Mouse (Mus musculus): Measurements from ENCODE around the gene Ctsa.
A peak's percentile ranks its signal among the peaks of the same experiment; 100 is the strongest.

Ctsa gene

GRCm38 (mm10) chr2:164804533-164805331 lies 27.9 kb upstream of the Ctsa start, which contains the start of the genes Acot8 and Zswim3:
Gene Acot8 (minus strand): TSS chr2:164804882.
Gene Zswim3 (plus strand): TSS chr2:164805098.
- peak; percentile 98 for DNase-seq (ENCODE audit: low read depth, low spot score)

- no peak for DNase-seq (ENCODE audit: low read depth, low spot score)
These were observed 27.3 kb upstream of the Ctsa start for GRCm38 (mm10) chr2:164805332-164805718.

GRCm38 (mm10) chr2:164806614-164807013 lies 26.1 kb upstream of the Ctsa start:
- DNase-seq (ENCODE audit: low read depth, low spot score): no peak

- no peak for DNase-seq (ENCODE audit: low read depth, low spot score)
These were observed 19.1 kb upstream of the Ctsa start for GRCm38 (mm10) chr2:164813557-164813956.

- no peak for DNase-seq (ENCODE audit: low read depth, low spot score)
These were observed 17.3 kb upstream of the Ctsa start for GRCm38 (mm10) chr2:164815348-164815747.

GRCm38 (mm10) chr2:164815821-164816220 lies 16.9 kb upstream of the Ctsa start:
- no peak for DNase-seq (ENCODE audit: low read depth, low spot score)

GRCm38 (mm10) chr2:164817206-164817605 lies 15.5 kb upstream of the Ctsa start:
- no peak for DNase-seq (ENCODE audit: low read depth, low spot score)

GRCm38 (mm10) chr2:164817703-164818102 lies 15.0 kb upstream of the Ctsa start:
- DNase-seq (ENCODE audit: low read depth, low spot score): no peak

GRCm38 (mm10) chr2:164821060-164821459 lies 11.6 kb upstream of the Ctsa start:
- no peak for DNase-seq (ENCODE audit: low read depth, low spot score)

- DNase-seq (ENCODE audit: low read depth, low spot score): peak; percentile 98
These were observed 10.0 kb upstream of the Ctsa start, which contains the start of gene Zswim1 for GRCm38 (mm10) chr2:164822636-164823165. Gene Zswim1 (plus strand): TSS chr2:164822686.

- DNase-seq (ENCODE audit: low read depth, low spot score): no peak
These were observed 9.5 kb upstream of the Ctsa start for GRCm38 (mm10) chr2:164823181-164823585.

- DNase-seq (ENCODE audit: low read depth, low spot score): no peak
These were observed 8.7 kb upstream of the Ctsa start for GRCm38 (mm10) chr2:164823969-164824368.

- no peak for DNase-seq (ENCODE audit: low read depth, low spot score)
These were observed 7.2 kb upstream of the Ctsa start for GRCm38 (mm10) chr2:164825521-164825920.

- no peak for DNase-seq (ENCODE audit: low read depth, low spot score)
These were observed 5.4 kb upstream of the Ctsa start for GRCm38 (mm10) chr2:164827146-164827850.

GRCm38 (mm10) chr2:164828437-164828836 lies 4.2 kb upstream of the Ctsa start, which contains the start of gene Spata25:
Gene Spata25 (minus strand): TSS chr2:164828537.
- no peak for DNase-seq (ENCODE audit: low read depth, low spot score)

GRCm38 (mm10) chr2:164829090-164829489 lies 3.6 kb upstream of the Ctsa start:
- DNase-seq (ENCODE audit: low read depth, low spot score): no peak

GRCm38 (mm10) chr2:164831029-164831428 lies 1.6 kb upstream of the Ctsa start:
- no peak for DNase-seq (ENCODE audit: low read depth, low spot score)

- DNase-seq (ENCODE audit: low read depth, low spot score): no peak
These were observed 483 bp upstream of the Ctsa start for GRCm38 (mm10) chr2:164832032-164832747.

- DNase-seq (ENCODE audit: low read depth, low spot score): peak; percentile 97
These were observed 764 bp downstream of the Ctsa start, which contains the start of gene Neurl2 for GRCm38 (mm10) chr2:164833314-164833959. Gene Neurl2 (minus strand): TSS chr2:164833456.

- DNase-seq (ENCODE audit: low read depth, low spot score): no peak
These were observed 1.9 kb downstream of the Ctsa start for GRCm38 (mm10) chr2:164834531-164834930.

GRCm38 (mm10) chr2:164835164-164835563 lies 2.5 kb downstream of the Ctsa start:
- DNase-seq (ENCODE audit: low read depth, low spot score): no peak

Measured in skeletal muscle tissue, adult 2 months (tissue).